Mouse (Mus musculus): ENCODE data around the gene Upf2.

The Upf2 gene

GRCm38 (mm10) chr2:5950766-5951595 is at the start of gene Upf2:
Gene Upf2 (plus strand): TSS chr2:5951469.
- in situ Hi-C loops (cut with MboI, MseI): no loop called here

GRCm38 (mm10) chr2:5906092-5906491 is 45.2 kb upstream of the Upf2 start:
- in situ Hi-C loops (cut with MboI, MseI): loop anchor here in 1 of 2 experiments (5.0 kb wide), 1 partner anchor 41 kb away; no protein-coding TSS in a partner anchor

DNA sequence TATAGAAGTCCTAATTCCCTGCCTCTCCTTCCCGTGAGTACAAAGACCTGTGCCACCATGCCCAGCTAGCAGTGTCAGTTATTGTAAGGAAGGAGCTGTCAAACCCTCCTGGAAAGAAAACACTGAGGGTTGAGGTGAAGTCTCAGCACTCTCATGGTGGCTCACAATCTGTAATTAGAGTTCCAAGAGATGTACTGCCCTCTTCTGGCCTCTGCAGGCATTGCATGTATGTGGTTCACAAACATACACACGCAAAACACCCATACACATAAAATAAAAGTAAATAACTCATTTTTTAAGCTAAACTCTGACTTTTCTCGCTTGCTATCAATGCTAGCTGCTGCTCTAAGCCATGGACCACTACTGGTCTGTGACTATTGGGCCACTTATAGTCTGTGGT is 44.6 kb upstream of the Upf2 start:
- in situ Hi-C loops (cut with MboI, MseI): loop anchor here in 1 of 2 experiments (5.0 kb wide), 1 partner anchor 41 kb away; no protein-coding TSS in a partner anchor

DNA sequence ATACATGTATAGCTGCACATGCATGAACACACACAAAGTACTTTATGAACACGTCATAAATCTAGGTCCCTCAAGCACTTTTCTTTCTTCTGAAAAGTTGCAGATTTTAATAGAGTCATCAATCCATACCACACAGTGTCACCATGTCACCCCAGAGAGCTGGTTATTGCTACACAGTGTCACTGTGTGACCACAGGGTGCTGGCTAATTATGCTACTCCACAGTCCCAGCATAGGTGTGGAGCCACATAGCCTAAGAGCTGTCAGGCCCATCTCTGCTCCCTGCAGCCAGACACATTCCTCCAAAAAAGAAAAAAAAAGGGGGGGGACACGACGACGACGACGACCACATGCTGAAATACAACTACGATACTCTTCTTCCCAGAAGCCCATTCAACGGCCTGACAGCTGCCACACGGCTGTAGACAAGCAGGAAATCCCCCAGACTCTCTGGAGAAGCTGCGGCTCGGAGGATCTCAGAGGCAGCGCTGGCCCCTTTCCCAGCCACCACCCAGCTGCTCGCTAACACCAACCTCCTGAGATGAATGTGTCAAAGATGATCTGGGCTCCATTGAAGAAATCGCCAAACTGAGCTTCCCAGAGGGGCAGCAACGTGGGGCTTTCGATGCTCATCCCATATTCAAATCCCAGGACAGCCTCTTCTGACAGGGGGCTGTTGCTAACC is 39.8 kb upstream of the Upf2 start:
- in situ Hi-C loops (cut with MboI, MseI): no loop called here

GRCm38 (mm10) chr2:5922823-5923222 is 28.4 kb upstream of the Upf2 start:
- in situ Hi-C loops (cut with MboI, MseI): no loop called here

DNA sequence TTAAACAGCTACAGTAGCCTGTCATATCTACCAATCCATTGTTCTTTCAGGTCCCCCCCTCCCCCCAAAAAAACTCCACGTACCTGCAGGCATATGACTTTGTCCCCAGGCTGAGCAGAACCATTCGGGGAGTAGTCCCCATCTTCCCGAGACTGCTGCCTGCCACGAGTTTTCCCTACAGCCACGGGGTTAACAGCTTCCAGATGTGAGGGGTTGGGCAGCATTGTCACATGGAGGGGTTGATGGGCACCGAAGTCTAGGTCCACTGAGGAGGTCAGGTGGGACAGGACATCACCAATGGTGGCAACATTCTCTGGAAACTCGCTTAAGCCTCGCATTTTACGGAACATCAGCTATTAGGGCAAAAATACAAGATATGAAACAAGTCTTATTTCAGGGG is 27.5 kb upstream of the Upf2 start:
- in situ Hi-C loops (cut with MboI, MseI): no loop called here

GRCm38 (mm10) chr2:5927481-5927880 is 23.8 kb upstream of the Upf2 start:
- in situ Hi-C loops (cut with MboI, MseI): no loop called here

- in situ Hi-C loops (cut with MboI, MseI): no loop called here
Observed at GRCm38 (mm10) chr2:5929793-5930192, 21.5 kb upstream of the Upf2 start.

GRCm38 (mm10) chr2:5930291-5931054 is 20.8 kb upstream of the Upf2 start:
- in situ Hi-C loops (cut with MboI, MseI): no loop called here

- in situ Hi-C loops (cut with MboI, MseI): no loop called here
Observed at GRCm38 (mm10) chr2:5931938-5932337, 19.3 kb upstream of the Upf2 start.

DNA sequence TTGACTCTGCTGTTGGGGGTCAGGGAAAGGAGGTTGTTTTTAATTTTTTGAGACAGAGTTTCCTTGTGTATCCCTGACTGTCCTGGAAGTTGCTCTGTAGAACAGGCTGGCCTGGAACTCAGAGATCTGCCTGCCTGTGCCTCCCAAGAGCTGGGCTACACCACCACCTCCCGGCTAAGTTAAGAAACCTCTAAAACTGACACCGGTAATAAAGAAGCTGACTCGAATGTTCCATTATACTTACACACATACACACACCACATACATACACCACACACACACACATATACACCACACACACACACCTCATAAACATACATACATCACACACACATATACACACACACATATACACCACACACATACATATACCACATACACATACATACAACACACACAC is 16.3 kb upstream of the Upf2 start:
- in situ Hi-C loops (cut with MboI, MseI): no loop called here

GRCm38 (mm10) chr2:5936068-5936467 is 15.2 kb upstream of the Upf2 start:
- in situ Hi-C loops (cut with MboI, MseI): no loop called here

DNA sequence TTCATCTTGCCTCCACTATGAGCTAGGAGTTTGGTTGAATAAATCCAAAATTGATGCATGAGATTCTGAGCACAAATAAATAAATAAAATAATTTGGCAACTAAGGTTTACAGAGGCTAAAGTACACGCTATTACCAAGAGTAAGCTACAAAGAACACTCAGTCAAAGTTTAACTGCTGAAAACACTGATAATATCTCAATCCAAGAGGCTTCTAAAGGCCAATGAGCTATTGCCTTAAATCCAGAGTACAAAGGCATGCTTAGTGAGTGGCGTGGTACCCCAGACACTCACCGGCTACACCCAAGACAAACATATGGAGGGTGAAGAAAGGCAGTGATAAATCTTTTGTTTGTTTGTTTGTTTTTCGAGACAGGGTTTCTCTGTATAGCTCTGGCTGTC is 14.7 kb upstream of the Upf2 start:
- in situ Hi-C loops (cut with MboI, MseI): no loop called here

- in situ Hi-C loops (cut with MboI, MseI): no loop called here
Observed at GRCm38 (mm10) chr2:5939319-5939718, 11.9 kb upstream of the Upf2 start.

DNA sequence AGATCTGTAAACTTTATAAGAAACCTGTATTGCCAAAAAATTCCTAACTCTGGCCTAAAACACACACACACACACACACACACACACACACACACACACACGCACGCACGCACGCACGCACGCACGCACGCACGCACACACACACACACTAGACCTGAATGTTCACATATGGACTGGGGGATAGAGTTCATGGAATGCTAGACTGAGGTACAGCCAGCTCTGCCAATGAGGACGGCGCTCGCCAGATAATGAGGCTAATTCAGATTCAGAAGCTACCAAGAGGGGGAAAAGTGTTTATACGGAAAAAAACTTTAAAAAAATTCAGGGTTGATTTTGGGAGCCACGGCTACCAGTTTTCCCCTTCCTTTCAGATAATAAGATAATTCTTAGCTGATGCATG is 11.4 kb upstream of the Upf2 start:
- in situ Hi-C loops (cut with MboI, MseI): loop anchor here in 1 of 2 experiments (10.0 kb wide), 1 partner anchor 225 kb away; the partner anchor contains the start of gene Camk1d

- in situ Hi-C loops (cut with MboI, MseI): loop anchor here in 1 of 2 experiments (10.0 kb wide), 1 partner anchor 226 kb away; the partner anchor contains the start of gene Camk1d
Observed at GRCm38 (mm10) chr2:5940936-5941335, 10.3 kb upstream of the Upf2 start.

- in situ Hi-C loops (cut with MboI, MseI): loop anchor here in 1 of 2 experiments (10.0 kb wide), 1 partner anchor 227 kb away; the partner anchor contains the start of gene Camk1d
Observed at GRCm38 (mm10) chr2:5941861-5942415, 9.3 kb upstream of the Upf2 start.

DNA sequence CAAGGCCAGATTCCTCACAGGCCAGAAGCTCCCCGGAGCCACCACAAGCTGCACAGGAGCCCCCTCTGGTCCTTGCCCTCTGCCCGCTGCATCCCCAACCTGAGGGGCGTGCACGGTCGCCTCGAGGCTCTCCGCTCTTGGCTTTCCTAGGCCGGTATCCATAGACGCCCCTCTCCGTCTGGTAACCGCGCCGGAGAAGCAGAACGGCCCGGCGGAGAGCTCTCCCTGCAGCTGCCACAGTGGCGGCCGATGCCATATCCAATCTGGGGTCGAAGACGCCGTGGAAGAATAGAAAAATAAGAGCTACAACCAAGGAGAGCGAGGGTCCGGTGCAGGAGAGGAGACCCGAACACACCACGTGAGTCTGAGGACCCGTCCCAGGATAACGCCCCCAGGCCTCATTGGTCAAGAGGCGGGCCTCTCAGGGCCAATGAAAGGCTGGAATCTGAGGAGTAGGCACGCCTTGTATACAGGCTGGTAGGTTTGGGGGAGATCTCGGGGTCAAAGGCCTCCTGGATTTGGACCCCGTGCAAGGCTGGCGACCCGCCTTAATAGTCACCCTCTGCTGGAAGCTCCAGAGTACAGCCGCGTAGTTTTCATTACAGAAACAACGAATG is 8.7 kb upstream of the Upf2 start, which contains the start of gene Dhtkd1:
Gene Dhtkd1 (minus strand): TSS at position 377 of the 617 bp plus-strand sequence.
- in situ Hi-C loops (cut with MboI, MseI): loop anchor here in 1 of 2 experiments (10.0 kb wide), 1 partner anchor 228 kb away; the partner anchor contains the start of gene Camk1d

DNA sequence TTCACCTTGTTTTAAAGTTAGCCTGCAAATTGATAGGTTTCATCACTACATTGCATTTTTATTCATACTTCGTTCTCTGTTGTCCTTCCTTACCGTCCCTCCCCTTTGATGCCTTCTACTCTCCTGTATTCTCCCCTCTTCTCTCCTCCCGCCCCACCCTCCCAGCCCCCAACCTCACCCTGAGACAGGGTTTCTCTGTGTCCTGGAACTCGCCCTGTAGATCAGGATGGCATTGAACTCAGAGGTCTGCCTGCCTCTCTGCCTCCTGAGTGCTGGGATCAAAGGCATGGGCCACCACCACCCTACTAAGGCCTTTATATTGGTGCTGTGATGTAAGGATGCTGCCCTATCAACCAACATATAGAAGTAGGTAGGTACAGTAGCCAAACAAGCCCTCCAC is 8.2 kb upstream of the Upf2 start:
- in situ Hi-C loops (cut with MboI, MseI): loop anchor here in 1 of 2 experiments (10.0 kb wide), 1 partner anchor 228 kb away; the partner anchor contains the start of gene Camk1d

DNA sequence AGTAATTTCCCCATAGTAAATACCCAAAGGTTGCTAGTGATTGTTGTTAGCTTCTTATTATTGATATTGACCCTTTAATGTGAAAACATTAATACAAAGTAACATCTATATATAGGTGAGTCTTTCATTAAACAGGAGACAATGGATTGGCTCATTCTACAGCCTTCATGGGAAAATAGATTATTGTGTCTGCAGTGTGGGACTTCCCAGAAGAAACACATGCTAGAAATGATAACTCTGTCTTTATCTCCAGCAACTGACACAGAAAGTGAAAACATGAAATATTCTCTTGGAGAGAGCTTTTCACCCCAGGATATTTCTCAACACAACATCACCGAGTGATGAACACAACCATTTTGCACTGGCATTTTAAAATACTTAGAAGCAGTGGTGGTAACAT is 5.6 kb upstream of the Upf2 start:
- in situ Hi-C loops (cut with MboI, MseI): loop anchor here (5.0 to 10.0 kb wide), 2 partner anchors 38 to 231 kb away; partner anchors contain the start of gene Camk1d (in 1 of the 2)

Measured in T-helper 17 cell (primary cell).